Mouse (Mus musculus) liver, embryonic 14.5 days (tissue): ENCODE results near the gene Ctnnd2.

Source experiments
- CTCF ChIP-seq: IDR thresholded peaks from 2 replicates; pipeline ENCODE4 v1.5.1; 2016; ENCODE audit warnings: antibody characterized with exemption, low read depth, control low read depth
- EP300 ChIP-seq: IDR thresholded peaks from 2 replicates; pipeline ENCODE4 v1.6.1; 2016; ENCODE audit warnings: antibody characterized with exemption, low read depth

GRCm38 (mm10) chr15:31023766-31024165, 851.4 kb downstream of the Ctnnd2 start:
- no peak for TF ChIP-seq CTCF
- TF ChIP-seq EP300, result no peak
